Mouse (Mus musculus): ENCODE measurements around the gene Klhdc3.

Gene Klhdc3

DNA sequence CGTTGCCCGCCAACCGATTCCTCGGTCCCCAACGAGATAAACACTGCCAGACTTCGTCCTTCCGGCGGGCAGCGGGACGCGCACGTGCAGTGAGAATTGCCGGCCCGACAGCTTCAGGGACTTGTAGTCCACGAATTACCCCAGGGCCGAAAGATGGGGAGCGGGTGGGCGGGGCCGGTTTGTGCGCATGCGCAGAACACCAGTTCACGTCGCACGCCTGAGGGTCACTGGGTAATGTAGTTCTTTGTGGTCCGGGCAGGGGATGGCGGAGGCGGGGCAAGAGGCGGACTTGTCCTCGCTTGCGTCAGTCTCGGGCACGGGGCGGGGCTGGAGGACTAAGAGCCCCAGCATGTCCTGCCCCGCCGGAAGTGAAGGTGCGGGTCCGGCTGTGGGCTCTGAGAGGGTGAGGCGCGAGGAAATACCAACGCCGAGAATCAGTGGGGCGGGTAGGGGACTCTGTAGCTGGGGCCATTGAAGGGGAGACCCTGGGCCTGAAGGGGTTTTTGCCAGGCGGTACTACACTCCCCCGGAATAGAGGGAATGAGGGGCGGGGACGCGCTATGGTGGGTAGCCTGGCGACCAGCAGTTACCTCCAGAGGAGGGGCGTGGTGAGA, at the start of gene Klhdc3:
TSS of gene Klhdc3 (minus strand) at position 155 of the 614 bp plus-strand sequence.
- DNase-seq = peak; percentile 96

DNA sequence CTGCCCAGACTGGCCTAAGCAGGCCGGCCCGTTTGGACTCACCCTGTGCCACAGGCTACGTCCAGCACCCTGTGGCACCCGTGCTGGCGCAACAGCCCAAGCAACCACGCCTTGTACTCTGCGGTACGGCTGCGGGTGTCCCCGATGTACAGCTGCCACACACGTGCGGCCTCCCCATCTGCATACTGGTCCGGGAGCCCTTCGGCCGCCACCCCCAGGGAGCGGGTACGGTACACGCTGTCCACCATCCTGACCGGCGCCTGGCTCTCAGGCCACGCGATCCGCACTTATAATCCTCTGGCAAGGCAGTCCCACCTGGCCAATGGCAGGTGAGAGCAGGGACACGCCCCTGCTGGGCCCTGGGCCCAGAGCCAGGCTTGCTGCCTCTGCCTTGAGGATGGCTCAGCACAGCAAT, 48.2 kb upstream of the Klhdc3 start, which contains the start of gene Gnmt:
TSS of gene Gnmt (minus strand) at position 265 of the 415 bp plus-strand sequence.
- DNase-seq = peak; percentile 82

DNA sequence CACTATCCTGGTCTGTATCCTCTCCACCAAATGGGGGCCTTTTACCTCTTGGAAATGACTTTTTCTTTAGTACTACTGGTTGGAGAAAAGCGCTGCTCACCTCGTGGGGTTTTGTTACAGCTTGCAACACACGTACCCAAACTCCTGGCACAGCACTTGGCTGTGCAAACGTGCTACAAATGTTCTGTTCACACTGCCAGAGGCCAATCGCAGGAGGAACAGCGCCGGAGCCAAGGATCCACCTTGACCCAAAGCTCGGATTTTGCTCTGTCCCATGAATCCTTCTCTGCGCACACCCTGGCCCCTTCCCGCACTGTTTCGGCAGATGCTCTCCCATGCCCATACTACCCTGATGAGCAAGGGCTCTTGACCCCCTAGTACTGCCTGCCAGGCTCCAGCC, 47.8 kb upstream of the Klhdc3 start:
- no peak for DNase-seq

DNA sequence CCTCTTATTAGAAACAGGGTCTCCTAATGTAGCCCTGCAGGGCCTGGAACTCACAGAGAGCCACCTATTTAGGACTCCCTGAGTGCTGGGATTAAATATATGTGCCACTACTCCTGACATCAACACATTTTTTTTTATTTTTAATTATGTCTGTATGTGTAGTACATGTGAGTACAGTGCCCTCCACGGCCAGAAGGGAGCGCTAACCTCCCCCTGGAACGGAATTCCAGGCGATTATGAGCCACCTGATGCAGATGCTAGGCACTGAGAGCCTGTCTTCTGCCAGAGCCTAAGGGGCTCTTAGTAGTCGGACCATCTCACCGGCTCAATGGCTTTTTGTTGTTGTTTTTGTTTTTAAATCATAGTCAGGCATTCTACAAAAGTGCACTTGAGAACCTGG, 47.3 kb upstream of the Klhdc3 start:
- no peak for DNase-seq

DNA sequence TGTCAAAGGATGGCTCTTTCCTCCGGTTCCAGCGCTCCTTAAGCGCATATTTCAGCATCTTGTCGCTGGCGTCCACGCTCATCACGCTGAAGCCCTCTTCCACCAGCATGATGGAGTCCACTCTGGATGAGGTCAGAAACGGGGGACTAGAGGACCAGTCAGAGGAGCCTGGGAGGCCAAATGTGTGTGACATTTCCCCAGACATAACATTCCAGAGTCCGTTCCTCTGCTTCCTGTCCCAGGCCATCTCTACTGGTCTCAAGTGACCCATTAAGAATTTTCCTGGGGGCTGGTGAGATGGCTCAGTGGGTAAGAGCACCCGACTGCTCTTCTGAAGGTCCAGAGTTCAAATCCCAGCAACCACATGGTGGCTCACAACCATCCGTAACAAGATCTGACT, 46.6 kb upstream of the Klhdc3 start:
- no peak for DNase-seq

DNA sequence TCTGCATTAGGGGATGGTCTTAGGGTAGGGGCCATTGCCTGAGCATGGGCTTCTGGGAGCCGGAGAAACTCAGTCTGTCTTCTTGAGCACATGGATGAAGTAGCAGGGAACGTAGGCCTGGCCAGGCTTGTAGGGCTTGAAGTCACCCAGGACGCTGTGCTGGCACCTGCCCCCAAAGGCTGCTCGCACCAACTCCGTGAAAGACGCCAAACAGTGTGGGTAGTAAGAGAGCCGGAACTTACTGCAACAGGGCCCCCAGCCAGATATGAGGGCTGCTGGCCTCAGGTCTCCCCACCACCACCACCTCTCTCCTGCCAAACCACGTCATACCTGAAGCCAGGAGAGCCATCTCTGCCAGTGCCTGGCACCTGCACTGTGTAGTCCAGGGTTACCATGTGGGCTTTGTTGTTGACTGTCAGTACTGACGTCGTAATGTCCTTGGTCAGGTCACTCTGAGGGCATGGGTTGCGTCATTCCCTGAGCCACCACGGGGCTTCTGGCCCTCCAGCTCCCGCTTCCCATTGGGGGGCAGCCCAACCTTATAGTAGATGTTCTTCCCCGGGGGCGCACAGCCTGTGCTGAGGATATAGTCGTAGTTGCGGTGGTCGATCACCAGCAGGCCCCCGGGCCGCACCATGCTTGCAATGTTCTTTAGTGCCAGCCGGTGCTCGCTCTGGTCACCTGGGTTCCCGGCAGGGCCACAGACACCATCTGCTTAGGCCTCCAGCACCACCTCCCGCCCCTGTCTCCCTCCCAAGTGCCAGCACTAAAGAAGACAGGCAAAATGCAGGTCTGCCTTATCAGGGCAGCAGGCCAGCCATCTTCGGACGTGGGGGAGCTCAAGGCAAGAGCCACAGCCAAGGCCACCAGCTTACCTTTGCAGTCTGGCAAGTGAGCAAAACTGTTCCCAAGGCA, 45.3 kb upstream of the Klhdc3 start:
- DNase-seq = peak; percentile 77

DNA sequence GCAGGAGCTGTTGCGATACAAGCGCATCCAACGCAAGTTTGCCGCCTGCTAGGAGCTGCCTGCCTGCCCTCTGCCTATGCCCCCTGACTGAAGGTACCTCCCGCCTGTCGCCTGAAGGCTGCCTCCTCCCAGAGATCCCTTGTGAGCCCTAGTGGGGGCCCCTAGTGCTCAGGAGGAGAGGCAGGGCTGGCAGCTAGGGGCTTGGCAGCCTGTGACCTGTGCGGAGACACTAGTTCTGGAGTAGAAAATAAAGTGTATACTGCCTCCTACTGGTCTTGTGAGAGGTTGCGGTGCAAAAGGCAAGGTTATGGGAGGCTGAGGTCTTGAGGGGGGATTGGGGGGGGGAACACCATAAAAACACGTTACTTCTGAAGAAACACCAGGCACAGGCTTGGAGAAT, 44.6 kb upstream of the Klhdc3 start:
- DNase-seq = peak; percentile 42

DNA sequence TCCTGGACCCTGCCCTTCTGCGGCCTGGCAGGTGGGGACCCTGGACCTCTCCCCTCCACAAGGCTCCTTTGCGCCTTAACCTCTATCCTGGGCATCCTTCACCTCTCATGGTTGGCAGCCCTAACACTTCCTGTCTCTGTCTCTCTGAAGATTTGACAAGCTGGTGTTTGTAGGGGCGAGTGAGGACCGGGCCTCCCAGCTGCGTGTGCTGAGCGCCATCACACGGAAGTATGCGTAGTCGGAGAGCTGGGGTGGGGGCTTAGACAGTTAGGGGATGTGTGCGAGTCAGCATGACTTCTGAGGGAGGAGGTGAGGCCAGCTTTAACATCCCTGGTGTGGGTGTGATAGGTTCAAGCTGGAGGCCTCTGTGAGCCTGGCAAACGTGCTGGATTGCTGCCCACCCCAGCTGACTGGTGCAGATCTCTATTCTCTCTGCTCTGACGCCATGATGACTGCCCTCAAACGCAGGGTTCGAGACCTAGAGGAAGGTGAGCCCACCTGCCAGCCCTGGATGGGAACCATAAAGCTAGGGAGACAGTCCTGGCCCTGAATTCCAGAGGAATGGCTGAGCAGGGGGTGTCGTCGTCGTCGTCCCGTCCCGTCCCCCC, 43.9 kb upstream of the Klhdc3 start:
- DNase-seq = no peak

DNA sequence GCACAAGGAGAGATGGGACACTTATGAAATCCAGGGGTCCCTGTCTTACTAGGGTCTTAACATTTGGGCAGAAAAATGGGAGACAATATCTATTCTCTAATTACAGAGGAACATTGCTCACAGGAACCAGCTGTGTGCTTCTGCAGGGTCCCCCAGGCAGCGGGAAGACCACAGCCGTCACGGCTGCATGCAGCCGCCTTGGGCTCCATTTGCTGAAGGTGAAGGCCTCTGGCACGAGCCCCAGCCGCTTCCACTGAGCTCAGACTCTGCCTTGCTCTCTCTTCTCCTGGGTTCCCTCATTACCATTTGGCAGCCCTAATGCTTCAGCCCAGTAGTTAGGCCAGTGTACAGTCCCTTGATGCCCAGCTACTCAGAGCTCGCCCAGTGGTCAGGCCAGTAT, 40.4 kb upstream of the Klhdc3 start:
- DNase-seq = no peak

DNA sequence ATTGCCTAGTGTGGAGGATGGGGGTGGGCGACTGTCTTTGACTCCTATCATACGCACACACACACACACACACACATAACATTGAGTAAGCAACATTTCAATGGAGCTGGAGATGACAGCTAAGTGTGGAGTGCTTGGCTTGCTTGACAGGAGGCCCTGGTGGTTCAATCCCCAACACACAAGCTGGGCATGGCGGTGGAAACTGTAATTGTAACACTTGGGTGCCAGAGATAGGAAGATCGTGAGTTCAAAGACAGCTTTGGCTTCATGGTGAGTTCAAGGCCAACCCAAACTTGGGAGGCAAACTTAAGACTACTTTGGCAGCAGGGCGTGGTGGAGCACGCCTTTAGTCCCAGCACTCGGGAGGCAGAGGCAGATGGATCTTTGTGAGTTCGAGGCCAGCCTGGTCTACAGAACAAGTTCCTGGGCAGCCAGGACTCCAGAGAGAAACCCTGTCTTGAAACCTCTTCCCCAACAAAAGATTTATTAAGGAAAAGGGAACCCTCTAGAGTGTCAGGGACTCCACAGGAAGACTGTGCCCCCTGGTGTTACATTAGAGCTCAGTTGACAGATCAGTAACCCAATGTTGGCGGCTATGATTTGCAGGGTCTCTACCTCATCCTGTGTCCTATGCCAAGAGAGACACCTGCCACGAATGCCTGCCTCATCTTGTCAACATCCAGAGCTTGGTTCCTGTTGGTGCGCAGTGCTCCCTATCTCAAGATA, 34.2 kb upstream of the Klhdc3 start:
- DNase-seq = no peak

DNA sequence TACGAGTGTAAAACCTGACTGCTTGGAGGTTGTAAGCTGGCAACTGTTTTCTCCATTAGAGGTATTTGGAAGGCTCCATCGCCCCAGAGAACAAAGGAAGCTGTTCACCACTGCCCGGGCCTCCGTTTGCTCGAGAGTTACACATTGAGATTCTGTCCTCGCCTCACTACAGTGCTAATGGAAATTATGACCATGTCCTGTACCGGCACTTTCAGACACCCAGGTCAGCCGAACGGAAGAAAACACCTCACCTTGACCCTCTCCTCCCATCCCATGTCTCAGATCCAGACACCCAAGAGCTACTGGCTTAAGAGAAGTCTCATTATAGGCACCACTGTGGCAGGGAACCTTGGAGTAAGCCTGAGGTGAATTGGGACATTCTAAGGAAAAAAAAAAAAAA, 33.1 kb upstream of the Klhdc3 start:
- DNase-seq = no peak

DNA sequence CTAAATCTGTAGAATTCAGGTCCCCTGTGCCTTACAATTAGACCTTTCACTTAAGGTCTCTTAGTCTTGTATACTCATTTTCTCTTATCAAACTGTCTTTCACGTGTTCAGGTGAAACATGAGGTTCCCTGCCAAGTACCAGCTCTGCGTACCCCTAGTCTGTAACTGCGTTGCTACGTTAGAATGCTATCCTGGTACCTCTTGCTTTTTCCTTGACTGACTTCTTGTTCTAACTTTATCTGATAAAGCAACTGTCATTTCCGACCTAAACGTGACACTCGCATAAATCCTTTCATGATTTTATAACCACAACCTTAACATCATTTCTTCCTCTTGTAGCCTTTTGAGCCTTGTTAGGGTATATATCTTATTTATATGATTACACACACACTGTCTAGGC, 31.7 kb upstream of the Klhdc3 start:
- DNase-seq = no peak

DNA sequence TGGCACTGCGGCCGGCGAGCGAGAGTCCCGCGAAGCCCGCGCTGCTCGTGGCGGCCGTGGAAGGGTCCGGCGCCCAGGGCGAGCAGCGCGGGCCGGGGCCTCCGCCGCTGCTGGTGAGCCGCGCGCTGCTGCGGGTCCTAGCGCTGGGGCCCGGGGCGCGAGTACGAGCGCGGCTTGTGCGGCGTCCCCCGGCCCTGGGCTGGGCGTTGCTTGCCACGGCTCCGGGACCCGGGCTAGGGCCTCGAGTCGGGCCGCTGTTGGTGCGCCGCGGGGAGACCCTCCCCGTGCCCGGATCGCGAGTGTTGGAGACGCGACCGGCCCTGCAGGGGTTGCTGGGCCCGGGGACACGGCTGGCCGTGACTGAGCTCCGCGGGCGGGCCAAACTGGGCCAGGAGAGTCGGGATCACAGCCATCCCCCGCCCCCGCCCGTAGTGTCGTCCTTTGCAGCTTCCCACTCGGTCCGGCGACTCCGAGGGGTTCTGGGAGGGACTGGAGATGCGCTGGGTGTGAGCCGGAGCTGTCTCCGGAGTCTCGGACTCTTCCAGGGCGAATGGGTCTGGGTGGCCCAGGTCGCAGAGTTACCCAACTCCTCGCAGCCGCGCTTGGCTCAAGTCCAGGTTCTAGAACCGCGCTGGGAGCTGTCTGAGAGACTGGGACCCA, 31.0 kb upstream of the Klhdc3 start:
- peak; percentile 42 for DNase-seq

DNA sequence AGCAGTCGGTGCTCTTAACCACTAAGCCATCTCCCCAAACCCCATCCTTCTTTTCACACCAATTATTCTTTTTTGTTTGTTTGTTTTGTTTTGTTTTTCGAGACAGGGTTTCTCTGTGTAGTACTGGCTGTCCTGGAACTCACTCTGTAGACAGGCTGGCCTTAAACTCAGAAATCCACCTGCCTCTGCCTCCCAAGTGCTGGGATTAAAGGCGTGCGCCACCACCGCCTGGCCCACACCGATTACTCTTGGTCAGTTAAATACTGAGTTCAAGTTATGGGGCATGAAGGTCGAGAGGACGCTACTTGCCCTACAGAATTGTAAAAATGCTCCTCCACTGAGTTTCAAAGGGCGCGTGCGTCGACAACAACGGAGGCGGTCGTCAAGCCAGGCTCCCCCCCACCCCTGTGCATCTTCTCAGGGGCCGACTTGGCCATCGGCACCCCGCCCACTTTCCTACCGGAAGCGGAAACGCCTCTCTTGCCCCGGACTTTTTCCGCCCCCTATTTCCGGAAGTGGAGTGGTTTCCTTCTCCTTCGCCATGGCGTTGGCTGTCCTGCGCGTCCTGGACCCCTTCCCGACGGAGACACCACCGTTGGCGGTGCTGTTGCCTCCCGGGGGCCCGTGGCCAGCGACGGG, 30.4 kb upstream of the Klhdc3 start, which contains the start of gene Pex6:
TSS of gene Pex6 (plus strand) at position 505 of the 639 bp plus-strand sequence.
- peak; percentile 90 for DNase-seq

DNA sequence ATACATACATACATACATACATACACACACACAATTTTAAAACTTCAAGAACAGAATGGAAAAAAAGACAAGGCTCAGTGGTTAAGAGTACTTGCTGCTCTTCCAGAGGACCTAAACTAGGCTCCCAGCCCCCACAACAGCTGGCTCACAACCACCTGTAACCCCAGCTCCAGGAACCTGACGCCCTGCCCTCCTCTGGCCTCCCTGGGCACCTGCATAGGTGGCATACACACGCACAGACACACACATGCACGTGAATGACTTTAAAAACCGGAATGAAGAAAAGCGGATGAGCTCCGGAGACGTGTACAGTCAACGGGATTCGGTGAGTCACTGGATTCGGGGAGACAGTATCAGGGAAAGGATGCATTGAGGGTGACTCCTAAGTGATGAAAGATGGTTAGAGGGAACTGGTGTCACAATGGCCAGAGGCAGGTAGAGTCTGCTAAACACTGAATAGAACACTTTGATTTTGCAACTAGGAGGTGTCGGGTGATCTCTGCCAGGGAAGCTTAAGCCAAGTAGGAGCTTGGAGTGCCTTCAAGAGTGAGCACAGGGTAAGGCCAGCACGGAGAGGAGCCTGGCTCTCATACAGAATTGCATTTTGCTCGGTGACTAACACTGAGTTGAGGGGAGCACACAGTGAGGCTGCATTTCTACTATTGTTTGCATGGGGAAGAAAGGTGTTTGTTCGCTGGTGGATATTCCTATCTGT, 25.8 kb upstream of the Klhdc3 start:
- DNase-seq = no peak

DNA sequence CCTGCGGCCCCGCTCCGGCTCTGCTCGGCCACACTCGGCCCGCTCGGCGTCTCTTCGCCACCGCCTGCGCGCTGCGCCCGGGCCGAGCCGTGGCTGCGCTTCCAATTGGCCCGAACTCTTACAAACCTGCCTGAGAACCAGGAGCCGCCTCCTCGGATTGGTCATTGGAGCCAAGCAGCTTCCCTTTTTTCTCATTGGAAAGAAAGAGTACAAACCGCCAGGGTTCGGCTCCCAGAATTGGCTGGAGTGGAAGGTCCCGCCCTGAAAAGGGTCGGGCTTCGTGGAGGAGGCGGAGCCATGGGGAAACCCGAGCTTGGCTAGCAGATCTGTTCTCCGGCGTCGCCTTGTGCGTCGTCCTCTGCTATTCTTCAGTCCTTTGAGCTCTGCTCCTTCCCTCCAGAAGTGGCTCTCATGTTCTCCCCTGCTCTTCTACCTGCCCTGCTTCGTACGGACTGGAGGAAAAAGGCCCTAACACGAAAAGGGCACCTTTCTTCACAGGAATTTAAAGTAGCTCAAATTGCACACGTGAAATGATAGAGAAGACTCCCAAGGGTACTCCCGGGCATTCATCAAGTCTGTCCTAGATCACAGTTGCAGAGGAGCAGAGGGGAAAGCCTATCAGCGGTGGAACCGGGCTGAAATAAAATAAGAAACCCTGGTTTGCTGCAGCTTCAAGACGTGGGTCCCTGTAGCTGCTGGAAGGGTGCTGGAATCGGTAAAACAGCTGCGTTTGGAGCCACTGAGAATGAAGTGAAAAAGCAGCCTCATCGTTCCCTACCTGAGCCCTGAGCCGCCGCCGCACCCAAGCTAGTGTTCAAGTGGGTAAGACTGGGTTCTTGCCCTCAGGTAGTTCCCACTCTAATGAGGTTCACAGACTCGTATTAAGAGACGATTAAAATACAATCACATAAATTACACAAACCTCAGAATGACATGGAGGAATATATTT, 24.4 kb upstream of the Klhdc3 start, which contains the start of gene Ppp2r5d:
TSS of gene Ppp2r5d (minus strand) at position 225 of the 949 bp plus-strand sequence.
- peak; percentile 96 for DNase-seq

DNA sequence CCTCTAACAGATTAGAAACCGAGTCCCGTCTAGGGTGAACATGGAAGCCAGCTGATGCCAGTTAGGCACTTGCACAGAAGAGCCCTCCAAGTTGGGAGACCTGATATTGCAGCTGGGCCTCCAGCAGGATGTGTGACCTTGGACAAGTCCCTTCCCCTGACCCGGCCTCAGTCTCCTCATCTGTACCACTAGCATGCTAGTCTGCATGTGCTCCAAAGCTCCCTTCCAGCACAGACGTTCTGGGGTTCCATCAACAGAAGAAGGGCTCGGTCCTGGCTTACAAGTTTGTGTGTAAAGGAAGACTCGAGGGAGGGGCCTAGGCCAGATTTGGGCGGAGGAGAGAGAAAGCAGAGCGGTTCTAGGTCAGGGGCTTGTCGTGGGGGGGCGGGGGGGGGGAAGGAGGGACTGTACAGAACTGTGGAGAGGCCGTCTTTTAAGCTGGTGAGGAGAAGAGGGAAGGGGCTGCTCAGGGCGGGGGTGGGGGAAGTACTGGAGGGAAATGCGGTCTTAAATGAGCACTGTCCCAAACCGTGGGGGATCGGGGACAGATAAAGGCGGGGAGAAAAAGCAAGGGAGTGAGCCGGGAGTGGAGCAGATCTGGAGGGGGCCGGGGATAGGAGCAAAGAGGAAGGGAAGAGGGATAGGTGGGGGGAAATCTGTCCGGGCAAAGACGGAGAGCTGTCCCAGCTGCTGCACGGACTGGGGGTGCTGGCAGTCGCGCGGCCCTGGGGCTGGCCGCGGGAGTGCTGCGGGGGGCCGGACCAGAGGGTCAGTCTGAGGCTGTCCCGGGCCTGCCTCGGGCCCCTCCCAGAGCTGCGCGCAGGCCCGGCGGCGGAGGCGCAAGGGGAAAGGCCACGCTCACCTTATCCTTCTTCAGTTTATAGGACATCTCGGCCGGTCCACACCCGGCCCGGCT, 23.5 kb upstream of the Klhdc3 start:
- DNase-seq = no peak

DNA sequence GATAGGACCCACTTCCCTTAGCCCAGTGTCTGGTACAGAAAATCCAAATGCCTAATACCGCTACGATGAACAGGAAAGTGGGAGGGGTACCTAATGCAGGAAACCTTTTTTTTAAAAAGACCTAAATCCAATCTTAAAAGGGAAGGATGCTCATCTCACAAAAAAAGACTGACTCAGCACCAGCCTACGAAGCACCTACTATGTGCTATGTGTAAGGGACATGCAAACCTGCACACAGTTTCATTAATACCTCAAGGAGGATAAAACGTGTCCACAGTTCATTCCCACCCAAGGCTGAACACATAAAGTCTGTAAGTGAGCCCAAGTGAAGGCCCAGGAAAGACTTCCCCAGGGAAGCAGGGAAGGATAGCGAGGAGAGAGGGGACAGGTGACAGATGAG, 21.8 kb upstream of the Klhdc3 start:
- no peak for DNase-seq

DNA sequence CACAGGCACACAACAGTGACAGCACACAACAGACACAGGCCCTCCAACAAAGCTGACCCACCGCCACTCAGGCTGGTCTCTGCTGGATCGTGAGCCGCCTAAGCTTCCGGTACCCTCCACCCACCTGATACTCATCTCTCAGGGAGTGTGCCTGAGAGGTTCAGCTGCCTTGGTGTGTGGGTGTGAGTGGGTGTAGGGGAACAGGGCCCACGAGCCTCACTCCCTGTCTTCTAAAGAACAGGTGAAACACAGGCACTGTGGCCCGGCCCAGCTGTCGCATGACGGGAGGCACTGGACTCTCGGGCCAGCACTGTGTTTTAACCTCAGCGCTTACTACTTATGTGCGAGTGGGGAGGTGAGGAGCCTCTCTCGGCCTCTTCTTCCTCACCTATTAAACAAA, 21.4 kb upstream of the Klhdc3 start:
- no peak for DNase-seq

Data from cerebellum, adult 8-10 months (tissue).